Mouse (Mus musculus): ENCODE measurements around the gene Psmd9. TPM values are rescaled to one million over a fixed set of nuclear protein-coding genes. Genes with fewer than 3 reads are reported as not detected.

Psmd9 gene
- total and polyA plus RNA-seq, 2 experiments from 2014 or later, result 37.4 to 79.4 TPM

- TF ChIP-seq CTCF (IDR thresholded peaks at IDR 0.05; ENCODE audit: low read depth), result no peak
- H3K9ac ChIP-seq, result no peak overlapping the region
Observed at GRCm38 (mm10) chr5:123159866-123160265, 9.3 kb upstream of the Psmd9 start.

GRCm38 (mm10) chr5:123160341-123160740 is 8.9 kb upstream of the Psmd9 start:
- Histone ChIP-seq H3K4me2 (ENCODE audit: low read depth) (no peak overlapping the region), H3K9me3 (ENCODE audit: low read length) (no peaks in the 10 kb centered on the region), H3K27me3 (ENCODE audit: insufficient read depth, low read length) (no peaks in the 10 kb centered on the region), H3K4me3 (ENCODE audit: low read depth, low read length) (no peak overlapping the region), H3K4me1 (ENCODE audit: insufficient read depth) (no peaks in the 10 kb centered on the region), H3K9ac (no peak overlapping the region), H3K36me3 (ENCODE audit: insufficient read depth) (peaks cover 83% of the 10 kb centered on the region), H3K27ac (ENCODE audit: low read depth, low read length) (no peak overlapping the region)
- DNase-seq, result no peak
- ATAC-seq, result no peak
- no peak for TF ChIP-seq CTCF (IDR thresholded peaks at IDR 0.05; ENCODE audit: low read depth)
- WGBS, result 91% methylated on average over 15 of the region's 15 CpGs

More at GRCm38 (mm10) chr5:123159866-123160265, 9.3 kb upstream of the Psmd9 start:
- Histone ChIP-seq H3K9me3 (ENCODE audit: low read length) (no peaks in the 10 kb centered on the region), H3K27me3 (ENCODE audit: insufficient read depth, low read length) (no peaks in the 10 kb centered on the region), H3K27ac (ENCODE audit: low read depth, low read length) (no peak overlapping the region), H3K36me3 (ENCODE audit: insufficient read depth) (peaks cover 83% of the 10 kb centered on the region), H3K4me1 (ENCODE audit: insufficient read depth) (no peaks in the 10 kb centered on the region), H3K4me2 (ENCODE audit: low read depth) (no peak overlapping the region), H3K4me3 (ENCODE audit: low read depth, low read length) (no peak overlapping the region)
- ATAC-seq (no peak), DNase-seq (no peak)
- WGBS, result 92% methylated on average over 15 of the region's 15 CpGs

GRCm38 (mm10) chr5:123162942-123163341 is 6.3 kb upstream of the Psmd9 start:
- Histone ChIP-seq H3K4me3 (ENCODE audit: low read depth, low read length) (no peak overlapping the region), H3K9me3 (ENCODE audit: low read length) (no peaks in the 10 kb centered on the region), H3K36me3 (ENCODE audit: insufficient read depth) (peaks cover 87% of the 10 kb centered on the region), H3K4me1 (ENCODE audit: insufficient read depth) (no peaks in the 10 kb centered on the region), H3K4me2 (ENCODE audit: low read depth) (no peak overlapping the region), H3K9ac (no peak overlapping the region), H3K27ac (ENCODE audit: low read depth, low read length) (no peak overlapping the region), H3K27me3 (ENCODE audit: insufficient read depth, low read length) (no peaks in the 10 kb centered on the region)
- no peak for DNase-seq
- ATAC-seq, result no peak
- 84% methylated on average over 9 of the region's 9 CpGs for WGBS
- TF ChIP-seq CTCF (IDR thresholded peaks at IDR 0.05; ENCODE audit: low read depth), result no peak

GRCm38 (mm10) chr5:123166437-123166836 is 2.8 kb upstream of the Psmd9 start:
- DNase-seq (no peak), ATAC-seq (no peak)
- 85% methylated on average over 10 of the region's 10 CpGs for WGBS
- Histone ChIP-seq H3K4me3 (ENCODE audit: low read depth, low read length) (no peak overlapping the region), H3K9me3 (ENCODE audit: low read length) (no peaks in the 10 kb centered on the region), H3K36me3 (ENCODE audit: insufficient read depth) (peaks cover 54% of the 10 kb centered on the region), H3K9ac (no peak overlapping the region), H3K4me1 (ENCODE audit: insufficient read depth) (no peaks in the 10 kb centered on the region), H3K27ac (ENCODE audit: low read depth, low read length) (no peak overlapping the region), H3K4me2 (ENCODE audit: low read depth) (no peak overlapping the region), H3K27me3 (ENCODE audit: insufficient read depth, low read length) (no peaks in the 10 kb centered on the region)
- no peak for TF ChIP-seq CTCF (IDR thresholded peaks at IDR 0.05; ENCODE audit: low read depth)

- WGBS, result 44% methylated on average over 5 of the region's 5 CpGs
- Histone ChIP-seq H3K36me3 (ENCODE audit: insufficient read depth) (peaks cover 43% of the 10 kb centered on the region), H3K4me1 (ENCODE audit: insufficient read depth) (no peaks in the 10 kb centered on the region), H3K27ac (ENCODE audit: low read depth, low read length) (no peak overlapping the region), H3K4me3 (ENCODE audit: low read depth, low read length) (no peak overlapping the region), H3K4me2 (ENCODE audit: low read depth) (no peak overlapping the region), H3K9ac (no peak overlapping the region), H3K9me3 (ENCODE audit: low read length) (no peaks in the 10 kb centered on the region), H3K27me3 (ENCODE audit: insufficient read depth, low read length) (no peaks in the 10 kb centered on the region)
- no peak for DNase-seq
- TF ChIP-seq CTCF (IDR thresholded peaks at IDR 0.05; ENCODE audit: low read depth), result no peak
- no peak for ATAC-seq
Observed at GRCm38 (mm10) chr5:123167591-123167990, 1.6 kb upstream of the Psmd9 start.

GRCm38 (mm10) chr5:123170365-123170764 is 1.2 kb downstream of the Psmd9 start:
- no peak for DNase-seq
- Histone ChIP-seq H3K9ac (no peak overlapping the region), H3K4me3 (ENCODE audit: low read depth, low read length) (no peak overlapping the region), H3K27ac (ENCODE audit: low read depth, low read length) (no peak overlapping the region), H3K9me3 (ENCODE audit: low read length) (no peaks in the 10 kb centered on the region), H3K4me1 (ENCODE audit: insufficient read depth) (no peaks in the 10 kb centered on the region), H3K27me3 (ENCODE audit: insufficient read depth, low read length) (no peaks in the 10 kb centered on the region), H3K36me3 (ENCODE audit: insufficient read depth) (peaks cover 21% of the 10 kb centered on the region), H3K4me2 (ENCODE audit: low read depth) (no peak overlapping the region)
- no peak for ATAC-seq
- no peak for TF ChIP-seq CTCF (IDR thresholded peaks at IDR 0.05; ENCODE audit: low read depth)
- WGBS, result 79% methylated on average over 9 of the region's 9 CpGs

DNA sequence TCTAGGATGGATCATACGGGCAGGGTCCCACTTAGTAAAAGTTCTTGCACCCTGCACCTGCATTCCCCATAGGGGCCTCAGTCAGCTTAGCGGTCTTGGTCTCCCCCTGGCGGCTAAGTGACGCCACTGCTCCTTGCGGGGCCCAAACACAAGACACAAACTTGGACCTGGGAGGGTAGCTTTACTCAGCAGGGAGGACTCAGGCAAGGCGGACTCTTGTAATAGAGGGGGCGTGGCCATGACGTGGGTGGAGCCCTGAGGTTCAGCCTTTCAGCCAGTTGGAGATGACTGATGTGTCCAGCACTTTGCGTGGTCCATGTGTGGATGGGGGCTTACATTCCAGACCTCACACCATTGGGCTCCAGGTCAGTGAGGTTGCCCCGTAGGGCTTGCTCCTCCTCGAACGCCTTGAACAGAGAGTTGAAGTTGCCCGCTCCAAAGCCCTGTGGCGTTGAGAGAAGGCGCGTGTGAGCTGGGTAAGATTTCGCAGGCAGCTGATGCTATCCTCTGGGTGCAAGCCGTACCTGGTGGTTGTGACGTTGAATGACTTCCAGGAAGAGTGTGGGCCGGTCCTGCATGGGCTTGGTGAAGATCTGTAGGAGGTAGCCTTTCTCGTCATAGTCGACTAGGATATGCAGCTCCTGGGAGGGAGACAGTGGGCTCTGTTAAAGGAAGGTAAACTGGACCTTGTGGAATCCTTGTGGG is 2.6 kb downstream of the Psmd9 start:
- peak; percentile 87 for DNase-seq
- ATAC-seq, result peak; percentile 83
- Histone ChIP-seq H3K27ac (ENCODE audit: low read depth, low read length) (no peak overlapping the region), H3K36me3 (ENCODE audit: insufficient read depth) (peaks cover 7% of the 10 kb centered on the region; the same call in 1 of the 2 replicates), H3K27me3 (ENCODE audit: insufficient read depth, low read length) (no peaks in the 10 kb centered on the region), H3K4me2 (ENCODE audit: low read depth) (peak overlapping the region; percentile 32; the same call in 1 of the 2 replicates), H3K9ac (no peak overlapping the region), H3K4me1 (ENCODE audit: insufficient read depth) (no peaks in the 10 kb centered on the region), H3K4me3 (ENCODE audit: low read depth, low read length) (no peak overlapping the region), H3K9me3 (ENCODE audit: low read length) (no peaks in the 10 kb centered on the region)
- peak; percentile 99 for TF ChIP-seq CTCF (IDR thresholded peaks at IDR 0.05; ENCODE audit: low read depth)
- WGBS, result 14% methylated on average over 22 of the region's 22 CpGs
